Mouse (Mus musculus) heart, embryonic 12.5 days (tissue): ENCODE results near the gene Cnot2. TPM values are rescaled to one million over a fixed set of nuclear protein-coding genes. Genes with fewer than 3 reads are reported as not detected.

Experiments used
- ATAC-seq: fragments of 200-750 bp; cut with Nextera tagmentation; 2 replicates; pipeline ENCODE4 v1.8.0; 2017; ENCODE audit warnings: moderate TSS enrichment, moderate library complexity; ENCODE audit not compliant: insufficient number of reproducible peaks, low FRiP score
- H3K27ac ChIP-seq: fragments of 300-500 bp; sonication (generic); 2 replicates; pipeline ENCODE4 v1.5.1; 2016; ENCODE audit warnings: mild to moderate bottlenecking, moderate library complexity; ENCODE audit not compliant: poor library complexity, severe bottlenecking
- H3K27me3 ChIP-seq: fragments of 300-500 bp; sonication (generic); replicated peaks from 2 replicates; pipeline ENCODE4 v1.6.1; 2016; ENCODE audit warnings: mild to moderate bottlenecking, moderate library complexity
- H3K36me3 ChIP-seq: fragments of 300-500 bp; sonication (generic); 2 replicates; pipeline ENCODE4 v1.6.1; 2016; ENCODE audit warnings: mild to moderate bottlenecking, moderate library complexity
- H3K4me1 ChIP-seq: fragments of 300-500 bp; sonication (generic); replicated peaks from 2 replicates; pipeline ENCODE4 v1.6.1; 2016; ENCODE audit warnings: mild to moderate bottlenecking
- H3K4me2 ChIP-seq: fragments of 300-500 bp; sonication (generic); 2 replicates; pipeline ENCODE4 v1.6.1; 2016; ENCODE audit warnings: mild to moderate bottlenecking, moderate library complexity
- H3K4me3 ChIP-seq: fragments of 300-500 bp; sonication (generic); 2 replicates; pipeline ENCODE4 v1.5.1; 2016; ENCODE audit warnings: mild to moderate bottlenecking
- H3K9ac ChIP-seq: fragments of 300-500 bp; sonication (generic); 2 replicates; pipeline ENCODE4 v1.6.1; 2016; ENCODE audit warnings: mild to moderate bottlenecking, moderate library complexity
- H3K9me3 ChIP-seq: fragments of 300-500 bp; sonication (generic); replicated peaks from 2 replicates; pipeline ENCODE4 v1.6.1; 2016; ENCODE audit warnings: mild to moderate bottlenecking, moderate library complexity
- WGBS: fragments of 180-500 bp; shearing (Covaris S2); methylation state at CpG from one replicate; pipeline ENCODE4 v1.1.7; 2016; 5-methylcytosine and 5-hydroxymethylcytosine counted together
- polyA plus RNA-seq: library from polyadenylated mRNA; unstranded; fragments of >200 nt; fragmentation: Nextera tagmentation; extraction: Ambion mirVana; gene quantifications from 2 replicates; pipeline ENCODE4 v1.2.1, GENCODE M21; 2016

Gene Cnot2
- polyA plus RNA-seq, 1 experiment from 2014 or later, result 79.8 TPM

DNA sequence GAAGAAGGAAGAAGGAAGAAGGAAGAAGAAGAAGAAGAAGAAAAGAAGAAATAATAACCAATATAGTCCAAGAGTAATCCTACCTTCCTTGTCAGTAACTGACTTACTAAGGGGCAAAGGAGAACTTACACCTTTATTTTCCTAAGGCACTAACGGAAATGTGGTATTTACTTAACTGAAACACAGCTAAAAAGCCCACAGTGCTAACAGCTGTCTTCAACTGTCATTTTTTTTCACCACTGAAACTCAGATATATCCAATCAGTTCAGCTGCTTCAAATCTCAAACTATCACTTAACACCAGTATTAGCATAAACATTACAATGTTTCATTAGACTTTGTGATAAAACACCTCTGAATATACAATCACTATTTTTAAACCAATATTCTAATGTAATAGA, 22.1 kb downstream of the Cnot2 start:
- Histone ChIP-seq H3K4me1 (peaks cover 26% of the 10 kb centered on the region), H3K4me3 (no peak overlapping the region), H3K9ac (no peak overlapping the region), H3K36me3 (peaks cover 8% of the 10 kb centered on the region; the same call in 1 of the 2 replicates), H3K27me3 (no peaks in the 10 kb centered on the region), H3K9me3 (no peaks in the 10 kb centered on the region), H3K27ac (no peak overlapping the region), H3K4me2 (no peak overlapping the region)
- 57% methylated on average over 1 of the region's 1 CpGs for WGBS
- no peak for ATAC-seq

DNA sequence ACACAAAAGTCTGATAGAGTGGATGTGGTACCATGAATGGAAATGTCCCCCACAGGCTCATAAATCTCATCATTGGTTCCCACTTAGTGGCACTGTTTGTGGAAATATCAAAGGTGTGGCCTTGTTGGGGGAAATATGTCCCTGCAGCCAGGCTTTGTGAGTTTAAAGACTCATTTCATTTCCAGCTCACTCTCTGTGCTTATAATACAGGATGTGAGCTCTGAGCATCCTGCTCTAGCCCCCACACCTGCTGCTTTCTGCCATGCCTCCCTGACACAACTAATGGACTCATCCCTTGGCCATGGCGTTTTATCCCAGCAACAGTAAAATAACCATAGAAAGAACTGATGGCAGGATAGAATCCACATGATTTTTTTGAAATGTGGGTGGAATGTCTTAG, 24.1 kb downstream of the Cnot2 start:
- Histone ChIP-seq H3K27ac (no peak overlapping the region), H3K36me3 (peaks cover 8% of the 10 kb centered on the region; the same call in 1 of the 2 replicates), H3K9me3 (no peaks in the 10 kb centered on the region), H3K4me1 (peaks cover 23% of the 10 kb centered on the region), H3K27me3 (no peaks in the 10 kb centered on the region), H3K4me3 (no peak overlapping the region), H3K4me2 (no peak overlapping the region), H3K9ac (no peak overlapping the region)
- ATAC-seq, result no peak
- 95% methylated on average over 1 of the region's 1 CpGs for WGBS

DNA sequence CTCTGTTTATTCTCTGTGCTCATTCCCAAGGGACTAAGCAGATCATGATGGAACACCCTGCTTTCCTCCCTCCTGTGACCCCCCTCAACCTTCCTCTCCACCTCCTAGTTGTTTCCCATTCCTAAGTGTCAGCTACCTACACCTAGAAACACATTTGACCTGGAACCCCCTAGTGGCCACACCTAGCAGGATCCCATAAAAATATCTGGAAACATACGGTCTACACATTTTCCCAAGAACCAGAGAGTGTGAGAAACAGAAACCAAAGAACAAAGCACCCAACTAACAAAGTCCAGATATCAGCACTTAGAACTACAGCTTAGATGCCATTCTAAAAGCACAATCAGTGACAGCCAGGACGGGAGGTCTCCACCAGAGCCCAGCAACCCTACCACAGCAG, 26.9 kb downstream of the Cnot2 start:
- 33% methylated on average over 2 of the region's 2 CpGs for WGBS
- H3K9me3 ChIP-seq, result no peaks in the 10 kb centered on the region
- H3K27ac ChIP-seq, result peak overlapping the region; percentile 21; the same call in 1 of the 2 replicates
- H3K4me1 ChIP-seq, result peaks cover 18% of the 10 kb centered on the region
- H3K27me3 ChIP-seq, result no peaks in the 10 kb centered on the region
- ATAC-seq, result no peak
- H3K4me2 ChIP-seq, result no peak overlapping the region
- H3K4me3 ChIP-seq, result no peak overlapping the region
- H3K9ac ChIP-seq, result no peak overlapping the region
- H3K36me3 ChIP-seq, result peaks cover 8% of the 10 kb centered on the region; the same call in 1 of the 2 replicates

DNA sequence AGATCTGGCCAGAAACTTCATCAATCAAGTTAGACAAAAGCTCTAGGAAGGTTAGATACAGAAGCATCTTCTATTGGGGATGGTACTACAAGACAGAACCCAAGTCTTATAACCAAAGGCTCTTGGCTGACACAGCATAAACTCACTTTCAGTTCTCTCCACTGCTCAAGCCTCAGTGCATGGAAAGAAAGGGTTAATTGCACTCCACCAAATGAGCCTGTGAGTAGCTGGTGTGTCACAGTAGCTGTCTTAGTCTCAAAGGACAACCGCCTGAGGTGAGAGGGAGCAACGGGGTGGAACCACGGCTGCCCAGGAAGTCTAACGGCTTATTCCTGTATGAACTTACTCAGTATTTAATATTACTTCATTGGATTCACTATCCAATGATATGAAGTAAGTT, 33.4 kb downstream of the Cnot2 start:
- Histone ChIP-seq H3K4me3 (no peak overlapping the region), H3K9ac (no peak overlapping the region), H3K27me3 (no peaks in the 10 kb centered on the region), H3K9me3 (no peaks in the 10 kb centered on the region), H3K27ac (no peak overlapping the region), H3K36me3 (no peaks in the 10 kb centered on the region), H3K4me2 (no peak overlapping the region), H3K4me1 (peaks cover 11% of the 10 kb centered on the region; the same call in 1 of the 2 replicates)
- 48% methylated on average over 4 of the region's 4 CpGs for WGBS
- no peak for ATAC-seq

DNA sequence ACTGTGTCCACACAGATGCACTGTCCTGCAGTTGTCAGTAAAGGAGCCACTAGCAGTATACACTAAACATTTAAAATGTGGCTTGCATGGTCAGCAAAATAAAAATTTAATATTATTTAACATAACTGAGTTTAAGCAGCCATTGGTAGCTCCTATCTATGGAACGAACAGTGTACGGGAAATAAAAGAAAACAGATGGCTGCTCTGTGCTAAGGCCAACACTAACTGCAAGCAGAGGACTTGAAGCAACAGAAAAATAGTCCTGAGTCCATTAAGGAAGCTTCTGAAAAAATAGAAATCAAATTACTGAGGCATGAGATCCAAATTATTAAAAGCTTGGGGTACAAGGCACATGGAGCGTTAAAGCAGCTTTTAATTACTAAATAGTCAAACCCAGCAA, 35.1 kb downstream of the Cnot2 start:
- 90% methylated on average over 3 of the region's 3 CpGs for WGBS
- Histone ChIP-seq H3K9ac (no peak overlapping the region), H3K4me3 (no peak overlapping the region), H3K27me3 (no peaks in the 10 kb centered on the region), H3K27ac (no peak overlapping the region), H3K36me3 (no peaks in the 10 kb centered on the region), H3K9me3 (no peaks in the 10 kb centered on the region), H3K4me1 (peaks cover 8% of the 10 kb centered on the region; the same call in 1 of the 2 replicates), H3K4me2 (no peak overlapping the region)
- no peak for ATAC-seq

DNA sequence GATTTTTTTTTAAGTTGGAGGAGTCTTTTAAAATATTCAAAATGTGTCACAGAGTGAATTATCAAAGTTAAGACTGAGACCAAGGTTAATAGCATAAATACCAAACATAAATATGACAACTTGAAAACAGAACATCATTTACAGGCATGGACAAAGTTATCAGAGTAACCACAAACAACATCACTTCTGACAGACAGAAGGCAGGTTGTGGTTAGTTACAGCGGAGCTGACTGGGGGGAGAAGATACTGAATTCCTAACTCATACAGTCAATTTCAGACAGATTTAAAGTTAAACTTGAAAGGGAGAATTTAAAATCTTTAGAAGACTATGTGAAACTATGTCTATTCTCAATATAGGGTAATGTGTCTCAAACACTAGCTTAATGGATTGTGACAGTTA, 38.2 kb downstream of the Cnot2 start:
- no peak for ATAC-seq
- Histone ChIP-seq H3K9me3 (no peaks in the 10 kb centered on the region), H3K4me3 (no peak overlapping the region), H3K27ac (no peak overlapping the region), H3K4me1 (peaks cover 19% of the 10 kb centered on the region), H3K4me2 (no peak overlapping the region), H3K36me3 (no peaks in the 10 kb centered on the region), H3K27me3 (no peaks in the 10 kb centered on the region), H3K9ac (no peak overlapping the region)
- 79% methylated on average over 1 of the region's 1 CpGs for WGBS

DNA sequence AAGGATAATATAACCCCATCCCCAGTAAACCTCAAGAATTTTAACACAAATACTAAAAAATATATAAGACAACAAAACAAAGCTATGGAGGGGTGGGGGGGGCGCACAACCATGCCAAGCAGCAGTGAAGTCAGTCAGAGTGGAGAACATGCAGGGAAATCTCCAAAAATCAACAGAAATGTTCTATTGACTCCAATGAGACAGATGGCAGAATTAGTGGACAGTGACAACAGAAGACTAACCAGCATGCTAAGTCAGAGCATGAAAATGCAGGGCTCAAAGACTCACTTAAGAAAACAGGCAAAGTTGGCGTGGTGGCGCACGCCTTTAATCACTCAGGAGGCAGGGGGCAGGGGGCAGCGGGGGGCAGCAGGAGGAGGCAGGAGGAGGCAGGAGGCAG, 40.6 kb downstream of the Cnot2 start:
- no peak for ATAC-seq
- no peaks in the 10 kb centered on the region for H3K36me3 ChIP-seq
- H3K4me1 ChIP-seq, result peaks cover 21% of the 10 kb centered on the region
- H3K27me3 ChIP-seq, result no peaks in the 10 kb centered on the region
- H3K9ac ChIP-seq, result no peak overlapping the region
- 63% methylated on average over 5 of the region's 5 CpGs for WGBS
- no peak overlapping the region for H3K27ac ChIP-seq
- H3K4me3 ChIP-seq, result no peak overlapping the region
- no peaks in the 10 kb centered on the region for H3K9me3 ChIP-seq
- no peak overlapping the region for H3K4me2 ChIP-seq

DNA sequence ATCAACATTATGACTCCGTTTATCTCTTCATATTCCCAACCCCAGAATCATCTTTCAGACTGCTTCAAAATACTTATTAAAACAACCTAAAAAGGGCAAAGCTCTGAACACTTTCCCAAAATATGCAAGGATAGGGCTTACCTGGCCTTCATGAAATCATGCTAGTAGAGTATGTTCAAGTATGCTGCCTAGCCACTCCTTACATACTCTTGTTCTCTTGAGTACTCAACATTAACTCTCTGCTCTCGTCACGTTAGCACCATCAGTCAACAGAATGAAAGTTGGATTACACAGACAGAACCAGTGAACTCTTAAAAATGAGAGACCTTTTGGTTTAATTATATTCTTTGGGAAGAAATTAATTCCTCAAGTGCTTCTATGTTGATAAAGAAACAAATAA, 43.8 kb downstream of the Cnot2 start:
- H3K4me2 ChIP-seq, result no peak overlapping the region
- ATAC-seq, result no peak
- H3K9me3 ChIP-seq, result no peaks in the 10 kb centered on the region
- no peaks in the 10 kb centered on the region for H3K27me3 ChIP-seq
- peaks cover 26% of the 10 kb centered on the region for H3K4me1 ChIP-seq
- H3K36me3 ChIP-seq, result no peaks in the 10 kb centered on the region
- no peak overlapping the region for H3K27ac ChIP-seq
- no peak overlapping the region for H3K9ac ChIP-seq
- no peak overlapping the region for H3K4me3 ChIP-seq
- 87% methylated on average over 3 of the region's 3 CpGs for WGBS

DNA sequence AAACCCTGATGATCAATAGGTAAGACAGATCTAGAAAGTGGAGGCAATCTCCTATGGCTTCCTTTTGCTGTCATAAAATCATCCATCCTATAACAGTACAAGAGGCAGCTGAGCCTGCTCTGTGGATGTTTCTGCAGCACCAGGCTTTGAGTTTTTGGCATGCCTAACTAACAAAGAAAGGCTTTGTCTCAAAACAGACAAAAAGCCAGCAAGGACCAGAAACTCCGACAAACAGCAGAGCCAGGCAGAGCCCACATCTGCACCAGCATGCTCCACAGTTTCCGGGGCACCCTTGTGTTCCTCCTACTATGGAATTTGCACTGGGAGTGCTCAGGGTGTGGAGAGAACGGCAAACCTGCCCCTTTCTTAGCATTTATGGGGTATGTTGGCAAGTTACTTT, 47.0 kb downstream of the Cnot2 start:
- H3K9me3 ChIP-seq, result no peaks in the 10 kb centered on the region
- 58% methylated on average over 3 of the region's 3 CpGs for WGBS
- H3K27me3 ChIP-seq, result no peaks in the 10 kb centered on the region
- 0 out of 2 replicates have a peak overlapping the region, but pooled peaks have one; percentile 27 for H3K27ac ChIP-seq
- peaks cover 22% of the 10 kb centered on the region for H3K4me1 ChIP-seq
- H3K9ac ChIP-seq, result no peak overlapping the region
- no peaks in the 10 kb centered on the region for H3K36me3 ChIP-seq
- H3K4me2 ChIP-seq, result no peak overlapping the region
- ATAC-seq, result no peak
- no peak overlapping the region for H3K4me3 ChIP-seq

DNA sequence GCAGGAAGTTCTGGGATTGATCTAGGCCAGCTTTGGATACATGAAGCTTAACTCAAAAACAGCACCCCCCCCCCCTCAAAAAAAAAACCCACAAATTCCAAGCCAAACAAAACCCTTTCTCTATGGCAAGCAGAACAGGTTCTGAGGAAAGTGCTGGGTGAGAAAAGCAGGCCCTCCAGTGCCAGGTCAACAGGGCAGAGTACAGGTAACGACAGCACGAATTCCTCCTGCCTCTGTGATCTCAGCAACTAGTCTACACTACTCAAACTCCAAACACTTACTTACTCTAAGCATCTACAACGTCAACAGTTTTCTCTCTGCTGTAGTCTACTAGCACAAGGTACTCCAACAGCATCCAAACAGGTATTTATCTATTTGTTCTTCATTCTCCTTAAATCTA, 48.8 kb downstream of the Cnot2 start:
- no peak overlapping the region for H3K4me2 ChIP-seq
- no peak for ATAC-seq
- peaks cover 19% of the 10 kb centered on the region; the same call in 1 of the 2 replicates for H3K4me1 ChIP-seq
- no peak overlapping the region for H3K4me3 ChIP-seq
- no peaks in the 10 kb centered on the region for H3K36me3 ChIP-seq
- no peaks in the 10 kb centered on the region for H3K27me3 ChIP-seq
- no peaks in the 10 kb centered on the region for H3K9me3 ChIP-seq
- H3K27ac ChIP-seq, result no peak overlapping the region
- 70% methylated on average over 3 of the region's 3 CpGs for WGBS
- no peak overlapping the region for H3K9ac ChIP-seq

DNA sequence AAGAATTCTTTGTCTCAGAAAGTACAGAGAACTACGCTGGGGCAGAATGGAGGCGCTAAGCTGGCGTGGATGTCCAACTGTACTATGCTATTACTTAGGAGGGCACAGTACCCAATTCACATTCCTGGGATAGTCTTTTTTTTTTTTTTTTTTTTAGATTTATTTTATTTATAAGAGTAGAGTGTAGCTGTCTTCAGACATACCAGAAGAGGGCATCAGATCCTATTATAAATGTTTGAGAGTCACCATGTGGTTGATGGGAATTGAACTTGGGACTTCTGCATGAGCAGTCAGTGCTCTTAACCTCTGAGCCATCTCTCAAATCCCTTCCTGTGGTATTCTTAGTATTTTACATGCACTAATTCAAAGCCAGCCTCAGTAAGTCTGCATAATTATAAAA, 50.2 kb downstream of the Cnot2 start:
- H3K36me3 ChIP-seq, result no peaks in the 10 kb centered on the region
- ATAC-seq, result no peak
- no peaks in the 10 kb centered on the region for H3K9me3 ChIP-seq
- H3K9ac ChIP-seq, result no peak overlapping the region
- H3K27ac ChIP-seq, result no peak overlapping the region
- 97% methylated on average over 3 of the region's 3 CpGs for WGBS
- H3K4me1 ChIP-seq, result peaks cover 16% of the 10 kb centered on the region; the same call in 1 of the 2 replicates
- no peak overlapping the region for H3K4me3 ChIP-seq
- no peaks in the 10 kb centered on the region for H3K27me3 ChIP-seq
- no peak overlapping the region for H3K4me2 ChIP-seq

DNA sequence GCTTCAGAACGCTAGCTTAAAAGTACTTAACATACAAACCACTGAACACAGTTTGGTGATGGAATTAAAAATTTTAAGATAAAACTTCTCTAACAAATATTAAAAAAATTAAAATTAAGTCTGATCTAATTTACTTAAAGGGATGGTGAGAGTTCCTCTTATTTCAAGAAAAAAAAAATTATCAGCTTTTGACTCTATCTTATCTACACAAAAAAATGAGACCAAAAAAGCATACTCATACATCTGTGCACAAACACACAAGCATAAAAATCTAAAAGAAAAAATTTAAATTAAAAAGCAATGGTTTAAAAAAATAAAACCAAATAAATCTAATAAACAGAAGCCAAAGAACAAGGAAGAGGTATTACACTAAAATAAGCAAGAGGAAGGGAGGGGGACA, 61.7 kb downstream of the Cnot2 start:
- WGBS, result 87% methylated on average over 1 of the region's 1 CpGs
- Histone ChIP-seq H3K9me3 (no peaks in the 10 kb centered on the region), H3K9ac (no peak overlapping the region), H3K4me3 (no peak overlapping the region), H3K4me1 (no peaks in the 10 kb centered on the region), H3K36me3 (no peaks in the 10 kb centered on the region), H3K4me2 (no peak overlapping the region), H3K27me3 (no peaks in the 10 kb centered on the region), H3K27ac (no peak overlapping the region)
- ATAC-seq, result no peak
